Mouse (Mus musculus): ENCODE measurements around the gene Pdik1l.

Pdik1l gene

DNA sequence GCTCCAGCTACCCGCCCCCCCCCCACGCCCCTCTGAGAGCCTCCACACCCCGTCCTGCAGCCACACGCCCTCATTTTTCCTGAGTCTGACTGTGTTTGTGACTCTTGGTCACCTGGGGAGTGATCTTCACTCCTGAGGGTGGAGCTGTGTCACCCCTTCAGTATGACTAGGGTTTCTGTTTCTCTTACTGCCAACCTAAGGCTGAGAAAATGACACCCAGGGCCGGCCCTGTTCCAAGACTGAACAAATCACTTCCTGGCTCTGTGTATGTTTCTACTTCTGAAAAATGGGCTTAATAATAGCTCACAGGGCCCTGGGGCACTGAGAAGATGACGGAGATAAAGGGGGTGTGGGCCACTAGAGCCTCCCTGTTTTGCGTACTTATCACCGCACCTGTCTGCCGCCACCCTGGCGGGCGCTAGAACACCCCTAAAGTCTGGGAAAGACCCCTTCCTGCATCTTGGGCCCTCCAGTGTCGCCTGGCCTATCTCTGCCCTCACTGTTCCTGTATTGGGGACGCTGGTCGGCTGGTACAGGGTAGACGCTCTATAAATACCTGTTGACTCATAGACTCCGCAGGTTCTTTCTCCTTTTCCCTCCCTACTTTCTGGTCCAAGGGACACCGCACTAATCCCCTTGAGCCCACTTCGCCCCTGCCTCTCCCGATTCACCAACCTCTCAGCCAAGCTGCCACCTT is 50.0 kb downstream of the Pdik1l start:
- no peak for DNase-seq

DNA sequence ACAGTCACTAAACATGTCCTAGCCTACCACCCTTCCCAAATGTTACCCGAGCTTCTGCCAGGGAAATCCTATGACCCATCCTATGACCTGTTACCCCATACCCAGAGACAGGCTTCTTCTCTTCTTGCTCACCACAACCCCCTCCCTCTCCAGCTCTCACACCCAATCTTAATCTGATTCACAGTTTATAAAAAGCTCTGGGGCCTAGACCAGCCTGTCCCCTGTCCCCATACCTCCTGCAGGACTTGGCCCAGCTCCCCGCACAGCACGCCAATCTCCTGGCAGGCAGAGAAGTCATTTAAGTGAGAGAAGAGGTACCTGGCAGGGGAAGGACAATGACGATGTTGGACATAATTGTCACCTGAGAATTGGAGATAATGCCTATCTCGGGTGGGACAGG is 52.8 kb downstream of the Pdik1l start:
- DNase-seq: no peak

DNA sequence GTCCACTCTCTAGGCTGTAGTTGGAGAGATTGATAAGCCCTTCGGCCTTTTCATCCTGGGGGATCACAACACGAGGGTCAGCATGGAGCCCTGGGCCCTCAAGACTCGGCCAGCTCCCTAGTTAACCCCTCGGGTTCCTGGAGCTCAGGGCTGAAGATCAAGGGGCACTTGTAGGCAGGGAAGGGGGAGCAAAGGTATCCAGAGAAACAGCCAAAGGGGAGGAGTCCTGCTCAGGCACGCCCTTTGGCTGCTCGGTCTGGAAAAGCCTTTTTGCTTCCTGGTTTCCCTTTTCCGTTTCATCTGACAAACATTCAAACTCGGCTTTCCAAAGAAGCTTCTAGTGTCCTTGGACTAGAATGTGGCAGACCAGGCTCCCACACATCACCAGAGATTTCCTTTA is 57.3 kb downstream of the Pdik1l start:
- no peak for DNase-seq

DNA sequence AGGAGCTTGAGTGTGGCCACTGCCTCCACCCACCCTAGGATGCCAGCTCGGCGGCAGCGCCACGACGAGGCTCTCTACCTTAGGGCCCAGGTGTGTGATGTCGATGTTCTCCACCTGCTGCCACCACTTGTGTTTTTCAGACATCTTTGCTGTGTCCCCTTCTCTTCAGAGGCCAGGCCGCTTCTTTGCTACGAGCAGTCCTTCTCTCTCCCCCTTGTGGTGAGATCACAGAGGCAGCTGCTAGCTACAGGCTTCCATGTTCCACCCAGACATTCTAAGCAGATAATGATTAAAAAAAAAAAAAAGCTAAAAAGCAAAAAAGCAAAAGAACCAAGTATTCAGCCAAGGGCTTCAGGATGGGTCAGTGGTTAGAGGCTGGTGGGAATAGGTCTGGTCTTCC is 60.5 kb downstream of the Pdik1l start, which contains the start of gene Catsper4:
Gene Catsper4 (minus strand): TSS at position 190 of the 400 bp plus-strand sequence.
- DNase-seq: no peak

Measured in kidney, adult 11 months (tissue).